Mouse (Mus musculus) heart, adult 2 months (tissue): ENCODE data around the gene Zfp276.

Experiments used
- CTCF ChIP-seq: fragments of 200-600 bp; IDR thresholded peaks from 2 replicates; pipeline ENCODE4 v1.8.1; 2022; ENCODE audit warnings: antibody characterized with exemption, mild to moderate bottlenecking, moderate library complexity
- EP300 ChIP-seq: fragments of 200-500 bp; IDR thresholded peaks from 2 replicates; pipeline ENCODE4 v1.6.1; 2011; ENCODE audit warnings: low read depth, low read length, control low read depth; ENCODE audit not compliant: insufficient read depth
- POLR2A ChIP-seq: fragments of 200-500 bp; IDR thresholded peaks from 2 replicates; pipeline ENCODE4 v1.6.1; 2011; ENCODE audit warnings: mild to moderate bottlenecking, low read depth, low read length, control low read depth; ENCODE audit not compliant: insufficient read depth

DNA sequence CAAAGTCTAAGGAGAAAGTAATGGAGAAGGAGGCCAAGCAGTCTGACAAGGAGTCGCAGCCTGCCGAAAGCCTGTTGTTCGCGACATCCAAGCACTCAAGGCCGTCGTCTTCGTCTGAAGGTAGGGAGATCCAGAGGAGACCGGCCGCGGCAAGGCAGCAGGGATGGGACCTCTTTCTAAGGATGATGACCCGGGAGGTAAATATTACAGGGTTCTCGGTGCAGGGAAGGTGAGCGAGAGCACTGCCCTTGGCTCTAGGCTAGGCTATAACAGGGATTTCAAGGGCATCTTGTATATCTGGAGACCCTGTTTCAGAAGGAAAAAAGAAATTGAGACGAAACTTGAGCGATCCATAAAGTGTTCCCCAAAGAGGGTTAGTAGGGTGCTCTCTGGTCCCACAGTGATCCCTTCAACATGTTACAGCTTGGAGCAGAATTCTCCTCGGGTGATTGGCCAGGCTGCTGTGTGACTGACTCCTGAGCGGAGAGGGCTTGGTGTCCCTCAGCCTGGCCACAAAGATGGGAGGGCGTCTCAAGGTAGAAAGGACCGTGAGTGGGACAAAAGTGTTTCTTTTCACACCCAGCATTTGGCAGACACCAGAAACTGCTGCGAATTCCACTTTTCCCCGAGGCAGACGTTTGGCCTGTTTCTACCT, 40.8 kb upstream of the Zfp276 start:
- TF ChIP-seq POLR2A, result no peak; the same call in 1 of the 2 replicates
- peak; percentile 11; the same call in 1 of the 2 replicates for TF ChIP-seq CTCF
- no peak for TF ChIP-seq EP300
